ENCODE assay signal across 9 mouse cellular contexts in the genomic region with DNA sequence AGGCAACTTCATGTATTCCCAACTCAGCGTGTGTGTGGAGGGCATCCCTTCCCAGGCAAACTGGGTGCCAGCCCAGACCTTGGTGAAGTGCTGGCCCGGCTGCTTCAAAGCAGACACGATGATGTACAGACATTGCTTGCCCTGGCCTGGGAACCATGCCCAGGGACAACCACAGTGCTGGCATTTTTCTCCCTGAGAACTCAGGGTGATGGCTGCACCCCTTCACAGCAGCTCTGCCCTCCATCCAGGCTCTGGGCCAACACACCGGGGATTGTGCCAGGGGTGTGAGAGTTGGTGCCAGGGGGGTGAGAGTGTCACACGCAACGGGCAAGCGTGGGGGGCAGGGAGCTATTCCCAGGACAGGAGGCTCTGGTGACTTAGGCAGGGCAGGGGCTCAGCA. TPM values are rescaled to one million over a fixed set of nuclear protein-coding genes. Genes with fewer than 3 reads are reported as not detected.
DNase-seq lines count a peak whose midpoint lies in the region; ATAC-seq and TF ChIP-seq lines count a peak whose summit lies in the region.
"Had no signal": no experiment of that assay in that cellular context is flagged by ENCODE, and none has a peak within 500 bp of the region (broad histone marks: within the 10 kb centered on the region; RNA-seq: fewer than 3 reads in every experiment).

No protein-coding gene starts in this region.

- 41% methylated on average over 7 of the region's 7 CpGs for WGBS in olfactory bulb, adult 2 months
- WGBS in liver, postnatal 0 days (ENCODE audit: insufficient replicate concordance): 69% methylated on average over 7 of the region's 7 CpGs
- 77% methylated on average over 7 of the region's 7 CpGs for WGBS in liver, embryonic 12.5 days (ENCODE audit: insufficient replicate concordance)

- no peaks in the 10 kb centered on the region for H3K36me3 ChIP-seq in liver, postnatal 0 days (replicated peaks; ENCODE audit: insufficient read depth, low read length)
- H3K36me3 ChIP-seq in liver, embryonic 12.5 days: no peaks in the 10 kb centered on the region

- TF ChIP-seq EP300 in liver, postnatal 0 days (IDR thresholded peaks at IDR 0.05; ENCODE audit: low read depth): no peak

- no peak for TF ChIP-seq CTCF in olfactory bulb, adult 2 months (IDR thresholded peaks at IDR 0.05; ENCODE audit: insufficient read depth, low read depth, low read length)
- TF ChIP-seq CTCF in liver, postnatal 0 days (IDR thresholded peaks at IDR 0.05; ENCODE audit: low read depth): no peak

- TF ChIP-seq POLR2A in olfactory bulb, adult 2 months (IDR thresholded peaks at IDR 0.05; ENCODE audit: insufficient read depth, low read depth, low read length): no peak

- peak overlapping the region; percentile 25; the same call in 1 of the 2 replicates for H3K27ac ChIP-seq in brown adipose tissue, adult 24 weeks (replicated peaks; ENCODE audit: low read depth, low read length)
- H3K27ac ChIP-seq in olfactory bulb, adult 2 months (ENCODE audit: insufficient read depth, low read depth, low read length): peak overlapping the region; percentile 46; the same call in 1 of the 2 replicates
- H3K27ac ChIP-seq in liver, postnatal 0 days (ENCODE audit: low read depth): no peak overlapping the region
- H3K27ac ChIP-seq in liver, embryonic 12.5 days: no peak overlapping the region
- H3K27ac ChIP-seq: kidney, postnatal 0 days had no signal

- no peak for ATAC-seq in liver, postnatal 0 days
- no peak for ATAC-seq in liver, embryonic 12.5 days

- H3K4me2 ChIP-seq in liver, postnatal 0 days (ENCODE audit: low read depth, low read length): no peak overlapping the region
- no peak overlapping the region for H3K4me2 ChIP-seq in liver, embryonic 12.5 days

- no peak overlapping the region for H3K9ac ChIP-seq in liver, postnatal 0 days (replicated peaks)
- no peak overlapping the region for H3K9ac ChIP-seq in liver, embryonic 12.5 days

- H3K9me3 ChIP-seq in liver, postnatal 0 days (ENCODE audit: low read length): no peaks in the 10 kb centered on the region
- H3K9me3 ChIP-seq in liver, embryonic 12.5 days (replicated peaks): no peaks in the 10 kb centered on the region

- H3K4me3 ChIP-seq in brown adipose tissue, adult 24 weeks (ENCODE audit: insufficient read depth, low read depth, low read length): no peak overlapping the region
- H3K4me3 ChIP-seq in olfactory bulb, adult 2 months (ENCODE audit: insufficient read depth, low read depth, low read length): no peak overlapping the region
- no peak overlapping the region for H3K4me3 ChIP-seq in liver, postnatal 0 days (ENCODE audit: low read depth, low read length)
- H3K4me3 ChIP-seq in liver, embryonic 12.5 days: no peak overlapping the region

- peak; percentile 24 to 52 for DNase-seq in lung, adult 18-20 months
- no peak for DNase-seq in lung, postnatal 25 days (ENCODE audit: low spot score)
- DNase-seq in gastrocnemius, postnatal 10 days: peak; percentile 65
- peak; percentile 55 to 74 for DNase-seq in layer of hippocampus, postnatal 25 days (ENCODE audit: extremely low spot score in 1 of 2, low spot score in 1 of 2)
- DNase-seq in liver, postnatal 0 days: no peak

- H3K4me1 ChIP-seq in brown adipose tissue, adult 24 weeks (ENCODE audit: control insufficient read depth, insufficient read depth, insufficient read length, low read length): peaks cover 5% of the 10 kb centered on the region; the same call in 1 of the 2 replicates
- peaks cover 3% of the 10 kb centered on the region; the same call in 1 of the 2 replicates for H3K4me1 ChIP-seq in olfactory bulb, adult 2 months (ENCODE audit: control insufficient read depth, insufficient read depth, low read length)
- no peaks in the 10 kb centered on the region for H3K4me1 ChIP-seq in liver, postnatal 0 days (ENCODE audit: insufficient read depth)
- H3K4me1 ChIP-seq in liver, embryonic 12.5 days: peaks cover 4% of the 10 kb centered on the region; the same call in 1 of the 2 replicates

- H3K27me3 ChIP-seq in liver, postnatal 0 days (ENCODE audit: insufficient read depth, low read length): no peaks in the 10 kb centered on the region
- H3K27me3 ChIP-seq in liver, embryonic 12.5 days (replicated peaks): peaks cover 6% of the 10 kb centered on the region

RNA-seq across cellular contexts. Expression of a gene that starts 2.8 kb away (rescaled TPM):
- polyA plus RNA-seq in brown adipose tissue, adult 24 weeks (2012; ENCODE audit: insufficient read depth, insufficient read length, missing spikeins): 49.2 and 62.6 TPM in 2 replicates
- 1 to 10 TPM in 1 of 2 experiments, under 1 TPM in 1; 0.65 to 1.3 TPM for total RNA-seq in gastrocnemius, postnatal 10 days (2021)
- 10 to 100 TPM; 15.2 to 15.9 TPM for total RNA-seq in layer of hippocampus, postnatal 25 days (2021)
- not detected in 2 replicates for polyA plus RNA-seq in olfactory bulb, adult 2 months (2012; ENCODE audit: insufficient read depth, insufficient read length, low replicate concordance, missing spikeins)
- 4.8 and 5.0 TPM in 2 replicates for polyA plus RNA-seq in liver, postnatal 0 days (2015; fragmentation: Nextera tagmentation; extraction: Ambion mirVana)
- 0.83 and 1.3 TPM in 2 replicates for polyA plus RNA-seq in liver, embryonic 12.5 days (2016; fragmentation: Nextera tagmentation; extraction: Ambion mirVana)

RNA-seq across cellular contexts. Expression of a gene that starts 23.2 kb away (rescaled TPM):
- not detected in 2 replicates for polyA plus RNA-seq in brown adipose tissue, adult 24 weeks (2012; ENCODE audit: insufficient read depth, insufficient read length, missing spikeins)
- not detected for total RNA-seq in gastrocnemius, postnatal 10 days (2021)
- total RNA-seq in layer of hippocampus, postnatal 25 days (2021): not detected
- not detected in 2 replicates for polyA plus RNA-seq in olfactory bulb, adult 2 months (2012; ENCODE audit: insufficient read depth, insufficient read length, low replicate concordance, missing spikeins)
- polyA plus RNA-seq in liver, postnatal 0 days (2015; fragmentation: Nextera tagmentation; extraction: Ambion mirVana): 0.58 and 1.4 TPM in 2 replicates
- polyA plus RNA-seq in liver, embryonic 12.5 days (2016; fragmentation: Nextera tagmentation; extraction: Ambion mirVana): 0.69 and 0.79 TPM in 2 replicates

RNA-seq across cellular contexts. Expression of a gene that starts 23.4 kb away (rescaled TPM):
- polyA plus RNA-seq in brown adipose tissue, adult 24 weeks (2012; ENCODE audit: insufficient read depth, insufficient read length, missing spikeins): 3,967 and 4,844 TPM in 2 replicates
- 1,000 to 10,000 TPM; 1,346 to 1,605 TPM for total RNA-seq in gastrocnemius, postnatal 10 days (2021)
- total RNA-seq in layer of hippocampus, postnatal 25 days (2021): 1,000 to 10,000 TPM; 1,090 to 1,232 TPM
- 424 TPM in 1 of 2 replicates, not detected in the other for polyA plus RNA-seq in olfactory bulb, adult 2 months (2012; ENCODE audit: insufficient read depth, insufficient read length, low replicate concordance, missing spikeins)
- polyA plus RNA-seq in liver, postnatal 0 days (2015; fragmentation: Nextera tagmentation; extraction: Ambion mirVana): 1,191 and 1,240 TPM in 2 replicates
- polyA plus RNA-seq in liver, embryonic 12.5 days (2016; fragmentation: Nextera tagmentation; extraction: Ambion mirVana): 769 and 831 TPM in 2 replicates

RNA-seq across cellular contexts. Expression of a gene that starts 23.7 kb away (rescaled TPM):
- polyA plus RNA-seq in brown adipose tissue, adult 24 weeks (2012; ENCODE audit: insufficient read depth, insufficient read length, missing spikeins): 78.9 and 99.3 TPM in 2 replicates
- total RNA-seq in gastrocnemius, postnatal 10 days (2021): 10 to 100 TPM; 42.7 to 47.2 TPM
- total RNA-seq in layer of hippocampus, postnatal 25 days (2021): 10 to 100 TPM; 73.4 to 89.1 TPM
- polyA plus RNA-seq in olfactory bulb, adult 2 months (2012; ENCODE audit: insufficient read depth, insufficient read length, low replicate concordance, missing spikeins): 399 TPM in 1 of 2 replicates, not detected in the other
- polyA plus RNA-seq in liver, postnatal 0 days (2015; fragmentation: Nextera tagmentation; extraction: Ambion mirVana): 81.1 and 83.9 TPM in 2 replicates
- 171 and 180 TPM in 2 replicates for polyA plus RNA-seq in liver, embryonic 12.5 days (2016; fragmentation: Nextera tagmentation; extraction: Ambion mirVana)

RNA-seq across cellular contexts. Expression of a gene that starts 55.6 kb away (rescaled TPM):
- 5.4 and 6.5 TPM in 2 replicates for polyA plus RNA-seq in brown adipose tissue, adult 24 weeks (2012; ENCODE audit: insufficient read depth, insufficient read length, missing spikeins)
- total RNA-seq in gastrocnemius, postnatal 10 days (2021): 1 to 10 TPM; 8.6 to 9.1 TPM
- 1 to 10 TPM; 2.9 to 4.6 TPM for total RNA-seq in layer of hippocampus, postnatal 25 days (2021)
- not detected in 2 replicates for polyA plus RNA-seq in olfactory bulb, adult 2 months (2012; ENCODE audit: insufficient read depth, insufficient read length, low replicate concordance, missing spikeins)
- 18.6 and 20.3 TPM in 2 replicates for polyA plus RNA-seq in liver, postnatal 0 days (2015; fragmentation: Nextera tagmentation; extraction: Ambion mirVana)
- 77.5 and 81.2 TPM in 2 replicates for polyA plus RNA-seq in liver, embryonic 12.5 days (2016; fragmentation: Nextera tagmentation; extraction: Ambion mirVana)

Comparison
In these comparisons a context has a peak if more than half of its experiments do, and no peak if none do; other contexts are left out.
1. DNase-seq: peak in lung, adult 18-20 months (2 of 2), gastrocnemius, postnatal 10 days (single experiment) and layer of hippocampus, postnatal 25 days (2 of 2); none in lung, postnatal 25 days (single experiment) and liver, postnatal 0 days (single experiment).
2. H3K27ac ChIP-seq: peak in brown adipose tissue, adult 24 weeks (single experiment) and olfactory bulb, adult 2 months (single experiment); none in liver, postnatal 0 days (single experiment) and liver, embryonic 12.5 days (single experiment).